ENCODE assay signal across 8 mouse cellular contexts in genomic region chr7:126897390-126898101, GRCm38 (mm10). TPM values are rescaled to one million over a fixed set of nuclear protein-coding genes. Genes with fewer than 3 reads are reported as not detected.
DNase-seq lines count a peak whose midpoint lies in the region; ATAC-seq and TF ChIP-seq lines count a peak whose summit lies in the region.

No protein-coding gene starts in this region.

- ATAC-seq in hematopoietic stem cell, adult 5-6 weeks (replicated peaks in 1 of 2; ENCODE audit: insufficient read depth in 1 of 2, low FRiP score in 2 of 2, low TSS enrichment in 1 of 2, low read depth in 1 of 2, poor library complexity in 2 of 2, severe bottlenecking in 2 of 2), result peak; percentile 63 to 78
- peak; percentile 20; the same call in 1 of the 2 replicates for ATAC-seq in midbrain, postnatal 0 days (ENCODE audit: low FRiP score)

- WGBS in midbrain, postnatal 0 days, result 22% methylated on average over 16 of the region's 16 CpGs

- H3K27me3 ChIP-seq in midbrain, postnatal 0 days (ENCODE audit: insufficient read depth, low read length), result no peaks in the 10 kb centered on the region

- H3K27ac ChIP-seq in embryonic fibroblast, embryonic 13.5 days (ENCODE audit: insufficient read depth, low read length), result no peak overlapping the region
- H3K27ac ChIP-seq in midbrain, postnatal 0 days (ENCODE audit: low read depth, low read length), result peak overlapping the region; percentile 88

- peak overlapping the region; percentile 71 for H3K4me3 ChIP-seq in embryonic fibroblast, embryonic 13.5 days (ENCODE audit: insufficient read depth, low read length)
- H3K4me3 ChIP-seq in midbrain, postnatal 0 days (ENCODE audit: low read depth, low read length), result peak overlapping the region; percentile 61

- peak overlapping the region; percentile 54 for H3K4me2 ChIP-seq in midbrain, postnatal 0 days (ENCODE audit: low read depth, low read length, poor library complexity, severe bottlenecking)

- peak; percentile 10 to 27 for DNase-seq in spleen, adult 18-20 months
- DNase-seq in spleen, adult 12 weeks (ENCODE audit: low spot score), result no peak
- DNase-seq in liver, result peak; percentile 25
- DNase-seq in midbrain, postnatal 0 days (ENCODE audit: low spot score), result no peak
- DNase-seq in ovary, postnatal 10 days (ENCODE audit: low spot score), result no peak
- DNase-seq in right cerebral cortex, postnatal 14 days, result no peak

- no peaks in the 10 kb centered on the region for H3K4me1 ChIP-seq in embryonic fibroblast, embryonic 13.5 days (ENCODE audit: control insufficient read depth, insufficient read depth, low read length)
- peaks cover 9% of the 10 kb centered on the region; the same call in 1 of the 2 replicates for H3K4me1 ChIP-seq in midbrain, postnatal 0 days (ENCODE audit: insufficient read depth, low read length)

- H3K9ac ChIP-seq in midbrain, postnatal 0 days (replicated peaks; ENCODE audit: low read length, poor library complexity, severe bottlenecking), result peak overlapping the region; percentile 80

- no peaks in the 10 kb centered on the region for H3K36me3 ChIP-seq in midbrain, postnatal 0 days (ENCODE audit: insufficient read depth, low read length)

- no peak for TF ChIP-seq POLR2A in embryonic fibroblast, embryonic 13.5 days (IDR thresholded peaks at IDR 0.05; ENCODE audit: low read depth, low read length)

- no peak for TF ChIP-seq CTCF in embryonic fibroblast, embryonic 13.5 days (IDR thresholded peaks at IDR 0.05; ENCODE audit: borderline replicate concordance, insufficient read depth, low read length)
- no peak for TF ChIP-seq CTCF in midbrain, postnatal 0 days (IDR thresholded peaks at IDR 0.05)

- H3K9me3 ChIP-seq in midbrain, postnatal 0 days (ENCODE audit: low read length), result no peaks in the 10 kb centered on the region

RNA-seq across cellular contexts. Expression of gene Taok2, which starts 13.0 kb away (rescaled TPM):
- polyA plus RNA-seq in embryonic fibroblast, embryonic 13.5 days (2011; ENCODE audit: insufficient read length, low read depth, missing spikeins), result 42.0 and 45.4 TPM in 2 replicates
- 31.7 and 32.7 TPM in 2 replicates for total RNA-seq in hematopoietic stem cell, adult 5-6 weeks (2017)
- total RNA-seq in midbrain, postnatal 0 days (2014; rRNA removed), result 143 and 160 TPM in 2 replicates
- polyA plus RNA-seq in midbrain, postnatal 0 days (2015; fragmentation: Nextera tagmentation; extraction: Ambion mirVana), result 45.3 and 47.3 TPM in 2 replicates

RNA-seq across cellular contexts. Expression of gene Tmem219, which starts 25.2 kb away (rescaled TPM):
- 30.7 and 33.6 TPM in 2 replicates for polyA plus RNA-seq in embryonic fibroblast, embryonic 13.5 days (2011; ENCODE audit: insufficient read length, low read depth, missing spikeins)
- total RNA-seq in hematopoietic stem cell, adult 5-6 weeks (2017), result 14.5 and 25.6 TPM in 2 replicates
- 22.8 and 24.7 TPM in 2 replicates for total RNA-seq in midbrain, postnatal 0 days (2014; rRNA removed)
- polyA plus RNA-seq in midbrain, postnatal 0 days (2015; fragmentation: Nextera tagmentation; extraction: Ambion mirVana), result 36.4 and 38.2 TPM in 2 replicates

RNA-seq across cellular contexts. Expression of gene Kctd13, which starts 31.1 kb away (rescaled TPM):
- 9.0 and 9.1 TPM in 2 replicates for polyA plus RNA-seq in embryonic fibroblast, embryonic 13.5 days (2011; ENCODE audit: insufficient read length, low read depth, missing spikeins)
- 9.3 and 15.8 TPM in 2 replicates for total RNA-seq in hematopoietic stem cell, adult 5-6 weeks (2017)
- total RNA-seq in midbrain, postnatal 0 days (2014; rRNA removed), result 129 and 150 TPM in 2 replicates
- 166 and 167 TPM in 2 replicates for polyA plus RNA-seq in midbrain, postnatal 0 days (2015; fragmentation: Nextera tagmentation; extraction: Ambion mirVana)

RNA-seq across cellular contexts. Expression of gene Ino80e, which starts 35.4 kb away (rescaled TPM):
- 54.0 and 63.0 TPM in 2 replicates for polyA plus RNA-seq in embryonic fibroblast, embryonic 13.5 days (2011; ENCODE audit: insufficient read length, low read depth, missing spikeins)
- 33.2 and 35.6 TPM in 2 replicates for total RNA-seq in hematopoietic stem cell, adult 5-6 weeks (2017)
- total RNA-seq in midbrain, postnatal 0 days (2014; rRNA removed), result 55.0 and 60.3 TPM in 2 replicates
- 87.8 and 93.5 TPM in 2 replicates for polyA plus RNA-seq in midbrain, postnatal 0 days (2015; fragmentation: Nextera tagmentation; extraction: Ambion mirVana)

RNA-seq across cellular contexts. Expression of gene Hirip3, which starts 35.8 kb away (rescaled TPM):
- polyA plus RNA-seq in embryonic fibroblast, embryonic 13.5 days (2011; ENCODE audit: insufficient read length, low read depth, missing spikeins), result 20.5 and 40.2 TPM in 2 replicates
- 128 and 398 TPM in 2 replicates for total RNA-seq in hematopoietic stem cell, adult 5-6 weeks (2017)
- total RNA-seq in midbrain, postnatal 0 days (2014; rRNA removed), result 6.6 and 10.0 TPM in 2 replicates
- 12.2 and 16.3 TPM in 2 replicates for polyA plus RNA-seq in midbrain, postnatal 0 days (2015; fragmentation: Nextera tagmentation; extraction: Ambion mirVana)

Comparison
In these comparisons a context has a peak if more than half of its experiments do, and no peak if none do; other contexts are left out.
1. DNase-seq: peak in spleen, adult 18-20 months (2 of 2) and liver (single experiment); none in spleen, adult 12 weeks (single experiment), midbrain, postnatal 0 days (single experiment), ovary, postnatal 10 days (single experiment) and right cerebral cortex, postnatal 14 days (single experiment).